Mouse (Mus musculus) monocyte, adult 2 months (primary cell): ENCODE results near the gene Dglucy.

ENCODE experiments used
- DNase-seq, 2 experiments: peaks; one replicate each; pipeline ENCODE4 v3.0.0; 2022; ENCODE audit warnings: low spot score in 2 of 2, low read depth in 1 of 2

Dglucy gene

DNA sequence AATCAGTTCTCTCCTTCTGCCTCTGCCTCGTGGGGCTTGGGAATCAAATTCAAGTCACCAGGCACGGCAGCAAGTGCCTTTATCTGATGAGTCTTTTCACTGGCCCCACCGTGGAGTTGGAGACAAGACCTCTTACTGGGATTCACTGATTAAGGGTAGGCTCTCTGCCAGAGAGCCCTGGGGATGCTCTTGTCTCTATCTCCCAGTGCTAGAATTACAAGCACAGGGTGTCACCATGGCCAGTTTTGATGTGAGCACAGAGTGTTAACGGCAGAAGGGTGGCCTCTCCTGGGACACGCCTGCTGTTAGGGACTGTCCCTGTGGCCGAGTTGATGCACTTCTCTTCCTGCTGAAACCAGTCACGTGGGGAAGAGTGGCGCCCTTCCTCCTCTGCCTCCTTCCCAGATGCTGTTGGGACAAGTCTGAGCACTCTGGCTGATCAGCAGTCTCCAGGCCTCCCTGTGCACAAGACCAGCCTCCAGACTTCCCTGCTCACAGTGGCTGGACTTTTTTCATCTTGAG, 60.3 kb downstream of the Dglucy start:
- no peak for DNase-seq

DNA sequence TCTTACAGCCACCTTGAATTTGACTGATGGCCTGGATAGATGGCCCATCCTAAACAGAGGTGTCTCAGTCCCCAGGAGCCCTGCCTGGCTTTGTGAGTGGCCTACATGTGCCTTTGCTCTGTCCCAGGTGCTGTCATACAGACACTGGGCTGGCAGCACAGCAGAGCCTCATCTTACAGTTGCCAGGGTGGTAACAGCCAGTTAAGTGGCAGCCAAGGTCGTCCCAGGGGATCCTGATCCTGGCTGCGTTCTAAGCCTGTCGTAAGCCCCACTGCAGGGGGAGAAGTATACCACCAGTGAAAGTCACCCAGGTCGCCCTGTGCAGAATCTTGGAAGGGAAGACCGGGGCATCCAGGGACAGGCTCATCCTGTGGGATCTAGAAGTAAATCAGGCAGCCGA, 61.1 kb downstream of the Dglucy start:
- no peak for DNase-seq

DNA sequence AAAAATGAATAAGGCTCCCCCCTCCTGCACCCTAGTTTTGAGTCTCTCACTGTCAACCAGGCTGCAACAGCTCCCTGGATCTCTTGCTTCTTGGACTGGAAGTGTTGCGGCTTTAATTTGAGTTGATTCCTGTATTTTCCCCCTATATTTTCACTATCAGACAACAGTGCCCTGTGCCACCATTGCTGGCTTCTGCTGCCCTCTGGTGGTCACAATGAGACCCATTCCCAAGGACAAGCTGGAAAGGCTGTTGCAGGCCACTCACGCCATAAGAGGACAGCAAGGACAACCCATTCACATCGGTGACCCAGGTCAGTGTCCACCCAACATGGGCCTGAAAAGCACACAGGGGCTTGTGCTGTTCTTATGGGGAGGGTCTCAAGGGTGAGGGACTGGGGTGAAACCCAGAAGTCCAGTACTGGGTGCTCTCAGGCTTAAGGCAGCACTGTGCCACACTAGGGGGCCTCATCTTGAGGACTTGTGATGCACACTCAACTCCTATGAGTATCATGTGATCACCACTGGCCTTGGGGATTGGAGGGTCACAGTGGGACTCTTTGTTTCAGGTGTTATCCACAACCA, 62.4 kb downstream of the Dglucy start:
- DNase-seq, result peak; percentile 28 to 55

DNA sequence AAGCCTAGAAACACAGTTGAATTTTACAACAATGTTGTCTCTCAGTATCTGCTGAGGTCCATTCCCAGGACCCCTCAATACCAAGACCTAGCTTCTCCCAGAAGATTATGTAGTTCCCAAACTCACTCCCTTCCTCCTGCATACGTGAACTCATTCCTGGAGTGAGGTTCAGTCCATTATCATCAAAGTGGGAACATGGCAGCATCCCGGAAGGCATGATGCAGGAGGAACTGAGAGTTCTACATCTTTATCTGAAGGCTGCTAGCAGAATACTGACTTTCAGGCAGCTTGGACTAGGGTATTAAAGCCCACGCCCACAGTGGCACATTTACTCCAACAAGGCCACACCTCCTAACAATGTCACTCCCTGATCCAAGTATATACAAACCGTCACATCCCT, 64.3 kb downstream of the Dglucy start:
- no peak for DNase-seq

DNA sequence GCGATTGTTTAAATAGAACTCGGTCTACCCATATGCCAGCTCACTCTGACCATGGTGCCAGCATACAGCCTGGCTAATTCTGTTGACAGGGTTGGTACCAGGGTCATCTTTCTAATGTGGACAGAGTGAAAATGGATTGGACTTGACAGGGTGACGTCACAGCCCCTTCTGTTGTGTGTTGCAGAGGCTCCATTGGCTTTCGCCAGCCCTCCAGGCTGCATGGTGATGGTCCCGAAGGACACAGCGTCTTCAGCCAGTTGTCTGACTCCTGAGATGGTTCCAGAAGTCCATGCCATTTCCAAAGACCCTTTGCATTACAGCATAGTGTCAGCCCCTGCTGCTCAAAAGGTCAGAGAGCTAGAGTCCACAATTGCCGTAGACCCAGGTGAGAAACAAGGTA, 65.7 kb downstream of the Dglucy start:
- DNase-seq, result no peak

DNA sequence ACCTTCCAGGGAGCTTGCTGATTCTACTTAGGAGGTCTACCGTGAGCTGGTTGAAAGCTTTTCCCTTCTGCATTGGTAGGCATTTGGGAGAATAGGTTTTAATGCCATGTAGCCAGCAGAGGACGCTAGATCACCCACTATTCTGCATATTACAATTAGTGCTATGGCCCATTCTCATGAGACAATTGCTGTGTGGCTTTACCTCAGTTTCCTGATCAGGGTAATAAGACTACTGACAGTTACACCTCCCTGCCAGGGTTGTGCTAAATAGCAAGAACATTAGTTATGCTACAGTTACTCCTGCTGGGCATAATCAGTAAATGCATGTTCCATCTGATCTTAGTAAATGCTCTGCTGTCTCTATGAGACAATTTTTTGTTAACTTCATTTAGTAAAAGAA, 67.0 kb downstream of the Dglucy start:
- DNase-seq, result no peak

DNA sequence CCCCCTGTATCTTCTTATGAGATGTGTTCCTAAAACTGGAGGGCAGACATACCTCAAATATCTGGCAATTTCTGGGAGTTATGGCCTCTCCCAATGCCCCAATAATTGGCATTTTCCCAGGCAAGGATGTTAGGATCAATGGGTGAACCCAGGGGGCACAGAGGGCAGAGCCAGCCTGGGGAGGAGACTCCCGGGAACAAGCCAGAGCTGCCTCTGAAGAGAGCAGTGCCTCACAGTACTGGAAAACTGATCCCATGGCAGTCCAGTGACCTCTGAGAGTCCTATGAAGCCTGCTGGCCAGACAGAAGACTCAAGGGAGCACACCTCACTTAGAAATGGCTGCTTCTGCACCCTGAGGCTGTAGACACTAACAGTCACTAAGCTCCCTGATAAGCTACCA, 67.7 kb downstream of the Dglucy start:
- DNase-seq, result no peak

DNA sequence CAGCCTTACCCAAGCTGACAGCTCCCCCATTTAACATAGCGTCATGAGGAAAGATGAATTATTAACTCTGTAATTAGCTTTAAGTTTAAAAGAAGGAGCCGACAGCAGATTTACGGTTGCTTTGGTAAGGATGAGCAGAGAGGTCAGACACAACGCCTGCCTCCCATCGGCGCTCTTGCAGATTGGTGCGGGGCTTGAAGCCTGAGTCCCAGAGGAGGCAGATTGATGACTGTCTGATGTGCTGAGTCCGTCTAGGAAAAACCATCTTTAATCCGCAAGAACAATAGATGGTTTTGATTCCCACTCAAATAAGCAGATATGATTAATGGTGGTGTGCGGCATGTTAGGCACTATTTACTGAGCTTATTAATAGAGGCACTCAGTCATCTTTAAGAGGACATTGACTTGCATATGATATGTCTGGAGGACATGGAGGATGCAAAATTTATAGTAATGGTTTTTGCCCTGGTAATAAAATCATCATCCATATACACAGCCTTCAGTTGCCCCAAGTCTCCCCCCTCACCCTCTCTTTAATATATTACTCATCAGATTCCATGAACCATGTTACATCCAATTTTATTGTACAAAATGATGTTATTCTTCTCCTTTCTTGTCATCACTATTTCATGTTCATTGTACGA, 68.7 kb downstream of the Dglucy start:
- DNase-seq, result no peak

DNA sequence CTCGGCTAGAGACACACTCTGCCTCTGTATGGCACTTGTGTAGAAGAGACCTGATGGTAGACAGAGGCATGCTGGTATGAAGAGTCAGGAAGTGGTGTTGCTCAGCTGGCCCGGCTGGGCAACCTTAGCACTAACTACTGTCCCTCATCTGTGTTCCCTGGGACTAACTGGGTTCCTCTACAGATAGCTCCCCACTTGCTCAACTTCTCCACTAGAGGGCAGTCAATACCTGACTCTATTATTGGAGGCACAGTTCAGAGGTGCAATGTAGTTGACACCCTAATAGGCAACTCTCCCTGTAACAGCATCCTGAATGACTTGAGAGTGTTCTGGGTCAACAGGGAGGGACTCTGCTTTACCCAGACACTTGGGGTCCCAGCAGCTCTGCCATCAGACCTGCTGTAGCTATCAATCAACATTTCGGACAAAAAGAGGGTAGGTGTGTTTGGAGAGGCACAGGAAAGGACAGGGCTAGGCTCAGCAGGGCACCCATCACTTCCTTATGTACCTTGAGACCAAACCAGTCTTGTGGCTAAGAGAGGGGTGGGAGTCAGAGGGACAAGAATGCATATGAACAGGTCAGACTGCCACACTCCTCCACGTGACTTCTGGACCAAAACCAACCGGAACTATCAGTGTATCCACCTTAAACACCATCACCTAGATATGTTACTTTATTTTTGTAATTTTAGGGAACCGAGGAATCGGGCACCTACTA, 70.7 kb downstream of the Dglucy start:
- peak; percentile 22 to 28 for DNase-seq

DNA sequence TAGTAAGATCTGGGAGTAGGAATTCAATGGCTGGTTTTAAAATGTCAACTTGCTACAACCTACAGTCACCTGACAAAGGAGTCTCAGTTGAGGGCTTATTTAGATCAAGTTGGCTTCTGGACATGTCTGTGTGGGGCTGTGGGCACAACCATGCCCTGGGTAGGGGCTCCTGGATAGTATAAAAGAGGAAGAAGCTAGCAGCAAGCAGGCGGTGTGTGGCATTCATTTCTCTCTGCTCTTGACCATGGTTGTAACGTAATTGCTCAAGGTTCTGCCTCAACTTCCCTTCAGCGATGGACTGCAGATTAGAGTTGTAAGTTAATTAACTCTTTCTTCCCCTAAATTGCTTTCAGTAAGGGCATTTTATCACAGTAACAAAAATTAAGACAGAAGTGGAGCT, 73.5 kb downstream of the Dglucy start:
- no peak for DNase-seq

DNA sequence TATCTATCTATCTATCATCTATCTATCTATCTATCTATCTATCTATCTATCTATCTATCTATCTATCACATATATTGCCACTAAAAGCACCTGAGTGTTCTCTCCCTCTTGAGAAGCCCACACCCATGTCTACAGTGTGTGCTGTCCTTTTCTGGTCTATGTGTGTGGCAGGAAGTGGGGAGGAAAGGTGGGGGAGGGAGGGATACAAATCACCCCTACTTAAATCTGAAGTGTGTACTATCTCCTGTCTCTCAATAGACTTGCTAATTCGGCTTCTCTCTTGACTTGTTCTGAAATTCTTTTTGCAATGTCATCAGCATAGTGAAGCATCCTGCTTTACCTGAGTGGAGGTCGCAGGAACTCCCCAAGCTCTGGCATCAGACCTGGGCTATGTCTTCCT, 77.5 kb downstream of the Dglucy start:
- no peak for DNase-seq

DNA sequence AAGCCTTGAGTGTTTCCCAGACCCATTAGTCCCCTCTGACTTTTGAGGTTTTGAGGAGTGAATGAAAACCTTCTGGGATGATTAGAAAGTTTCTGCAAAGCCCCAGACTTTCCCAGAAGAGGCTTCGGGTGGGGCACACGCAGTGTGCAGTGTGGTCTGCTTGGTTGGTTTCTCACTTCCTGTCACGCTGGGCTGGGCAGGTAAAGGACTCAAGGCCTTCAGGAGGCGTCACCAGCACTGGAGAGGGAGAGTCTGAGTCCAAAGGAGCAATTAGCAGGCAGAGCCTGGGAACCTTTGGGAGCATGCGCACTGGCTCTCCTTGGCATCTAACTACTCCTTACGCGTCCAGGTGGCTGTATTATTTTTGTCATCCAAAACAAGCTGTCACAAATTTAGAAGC, 78.9 kb downstream of the Dglucy start:
- no peak for DNase-seq

DNA sequence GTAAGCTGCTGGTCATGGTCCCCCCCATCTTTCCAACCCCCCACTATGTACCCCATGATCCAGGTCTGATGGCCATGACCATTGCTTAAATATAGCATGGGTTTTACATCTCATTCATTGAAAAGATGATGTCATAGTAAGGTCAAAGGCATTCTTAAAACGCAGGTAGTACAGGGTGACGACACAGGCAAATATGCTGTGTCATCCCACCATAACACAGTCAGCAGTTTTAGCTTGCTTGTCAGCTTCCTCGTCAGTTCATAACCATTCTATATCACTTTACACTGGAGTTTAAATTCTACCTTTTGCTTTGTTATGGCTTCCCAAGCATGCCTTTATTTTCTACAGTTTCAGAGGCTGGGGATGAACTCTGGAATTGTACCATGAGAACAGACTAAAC, 83.4 kb downstream of the Dglucy start:
- no peak for DNase-seq

DNA sequence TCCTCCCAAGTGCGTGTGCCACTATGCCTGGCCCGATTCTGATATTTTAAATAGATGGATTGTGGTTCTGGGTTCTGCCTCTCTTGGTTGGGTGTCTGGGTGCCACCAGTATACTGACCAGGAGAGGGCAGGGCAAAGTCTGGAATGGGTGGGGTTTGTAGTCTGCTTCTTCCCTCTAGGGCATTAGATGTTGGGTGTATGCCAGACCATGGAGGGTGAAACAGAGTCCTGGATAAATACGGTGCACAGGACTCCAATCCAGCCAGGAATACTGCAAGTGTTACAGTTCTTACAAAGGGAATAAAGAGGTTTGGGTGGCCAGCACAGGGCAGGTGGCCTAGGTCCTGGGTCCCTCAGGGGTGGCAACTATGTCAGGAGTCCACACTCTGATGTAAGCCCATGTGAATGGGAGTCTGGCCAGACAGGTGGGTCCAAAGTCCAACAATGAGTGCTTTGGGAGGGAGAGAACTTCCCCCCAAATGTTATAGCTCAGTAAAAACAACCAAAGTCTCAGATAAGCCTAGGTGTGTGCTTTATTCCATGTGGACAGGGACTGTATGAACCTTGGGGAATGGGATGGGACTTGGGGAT, 84.1 kb downstream of the Dglucy start:
- DNase-seq, result no peak

DNA sequence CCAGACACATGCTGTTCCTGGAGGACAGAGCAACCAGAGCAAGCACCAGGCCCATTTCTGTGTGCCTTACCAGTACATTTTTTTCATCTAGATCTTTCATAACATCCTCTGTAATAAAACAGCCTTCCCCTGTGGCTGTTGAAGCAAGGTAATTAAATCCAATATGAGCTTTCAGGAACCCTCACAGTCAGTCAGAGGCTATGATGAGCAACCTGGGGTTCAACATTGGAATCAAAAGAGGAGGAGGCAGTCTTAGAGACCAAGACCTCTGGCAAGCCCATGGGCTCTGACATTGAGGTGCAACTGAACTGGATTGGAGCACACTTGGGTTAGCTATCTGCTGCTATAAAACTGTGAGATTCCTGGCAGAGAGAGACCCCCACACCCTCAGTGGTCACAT, 86.2 kb downstream of the Dglucy start:
- DNase-seq, result no peak

DNA sequence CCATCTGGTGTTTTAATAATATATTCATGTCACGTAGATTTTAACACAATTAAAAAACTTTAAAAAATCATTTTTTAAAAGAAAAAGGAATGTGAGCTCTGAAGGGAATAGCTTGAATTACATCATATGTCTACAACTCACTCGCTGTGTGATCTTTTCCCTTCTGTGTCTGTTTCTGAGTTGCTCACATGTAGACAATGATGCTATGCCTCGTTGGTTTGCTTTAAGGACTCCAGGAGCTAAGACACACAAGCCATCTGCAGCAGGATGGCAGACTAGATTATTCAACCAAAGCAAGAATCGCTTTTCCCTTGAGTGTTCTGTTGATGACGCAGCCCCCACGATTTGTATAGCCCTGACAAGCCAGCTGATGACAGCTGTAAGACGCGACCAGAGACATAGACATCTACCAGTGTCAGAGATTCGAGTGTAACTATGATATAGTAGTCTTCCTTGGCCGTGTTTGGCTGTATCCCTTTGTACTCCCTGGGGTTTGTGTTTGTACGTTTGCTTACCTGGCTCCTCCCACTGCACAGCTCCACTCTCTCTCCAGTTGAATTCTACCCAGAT, 86.7 kb downstream of the Dglucy start:
- DNase-seq, result no peak

DNA sequence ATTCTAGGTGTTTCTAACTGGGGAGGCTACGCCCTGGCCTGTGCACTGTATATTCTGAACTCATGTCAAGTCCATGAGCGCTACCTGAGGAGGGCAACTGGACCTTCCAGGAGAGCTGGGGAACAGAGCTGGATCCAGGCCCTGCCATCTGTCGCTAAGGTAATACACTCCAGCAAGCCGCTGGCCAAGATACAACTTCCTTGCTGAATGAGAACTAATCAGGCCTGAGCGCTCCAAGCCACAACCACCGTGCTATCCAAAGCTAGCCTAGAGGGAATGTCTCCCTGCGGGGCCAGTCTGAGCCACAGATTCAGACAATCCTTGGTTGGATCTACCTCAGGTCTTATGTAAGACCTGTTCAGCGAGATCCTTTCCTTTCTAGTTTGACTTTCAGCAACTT, 88.2 kb downstream of the Dglucy start:
- DNase-seq, result no peak

DNA sequence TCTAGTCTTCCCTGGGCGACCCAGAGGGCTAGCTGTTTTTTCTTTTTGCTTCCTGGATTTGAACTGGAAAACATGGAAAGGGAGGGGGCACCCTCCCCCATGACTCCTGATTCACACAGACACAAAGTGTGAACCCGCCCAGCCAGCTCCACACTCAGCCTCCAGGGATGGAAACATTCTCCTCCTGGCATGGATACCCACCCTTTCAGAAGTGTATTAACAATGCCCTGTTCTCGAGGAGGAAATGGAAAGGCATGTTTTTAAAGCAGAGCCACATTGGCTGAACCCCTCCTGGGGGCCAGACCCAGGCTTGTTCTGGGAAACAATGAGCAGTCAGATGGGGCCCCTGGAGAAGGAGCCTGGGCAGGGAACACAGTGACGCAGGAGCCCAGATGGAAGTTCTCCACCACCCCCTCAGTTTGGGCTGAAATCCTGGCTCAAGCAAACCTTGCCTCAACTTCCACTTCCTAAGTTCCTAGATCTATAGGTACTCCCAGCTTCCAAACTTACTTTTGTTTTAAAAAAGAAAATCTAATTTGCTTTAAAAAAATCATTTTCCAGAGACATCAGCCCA, 89.3 kb downstream of the Dglucy start:
- no peak for DNase-seq

DNA sequence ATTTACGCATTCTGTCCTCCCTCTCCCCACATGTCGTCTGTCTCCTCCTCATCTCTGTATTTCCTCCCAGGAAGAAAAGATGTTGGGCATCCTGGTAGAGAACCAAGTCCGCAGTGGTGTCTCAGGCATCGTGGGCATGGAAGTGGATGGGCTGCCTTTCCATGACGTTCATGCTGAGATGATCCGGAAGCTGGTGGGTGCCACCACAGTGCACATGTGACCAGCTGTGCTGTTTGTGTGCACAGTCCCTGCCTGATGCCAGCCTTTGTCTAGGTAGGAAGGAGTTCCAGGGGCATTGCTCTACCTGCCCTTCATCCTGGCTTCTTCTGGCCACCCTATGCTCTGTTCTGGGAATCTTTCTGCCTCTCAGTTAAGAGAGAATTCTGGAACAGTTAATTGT, 92.4 kb downstream of the Dglucy start:
- no peak for DNase-seq

DNA sequence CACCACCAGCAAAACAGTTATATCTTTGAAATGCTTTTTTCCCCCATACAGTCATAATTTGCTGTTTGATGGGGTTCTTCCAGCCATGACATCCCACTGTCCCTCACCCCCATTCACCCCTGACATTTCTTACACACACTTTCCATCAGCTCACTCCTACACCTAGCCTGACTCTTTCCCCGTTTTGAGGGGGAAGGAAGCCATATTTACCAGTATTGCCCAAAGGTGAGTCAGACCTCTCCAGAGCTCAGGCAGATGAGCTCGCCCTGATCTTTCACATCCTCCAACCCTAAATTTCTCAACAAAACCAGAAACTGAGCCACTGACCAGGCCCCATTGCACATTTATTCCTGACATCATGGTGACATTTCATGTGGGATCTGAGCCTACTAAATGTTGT, 93.0 kb downstream of the Dglucy start:
- DNase-seq, result no peak

DNA sequence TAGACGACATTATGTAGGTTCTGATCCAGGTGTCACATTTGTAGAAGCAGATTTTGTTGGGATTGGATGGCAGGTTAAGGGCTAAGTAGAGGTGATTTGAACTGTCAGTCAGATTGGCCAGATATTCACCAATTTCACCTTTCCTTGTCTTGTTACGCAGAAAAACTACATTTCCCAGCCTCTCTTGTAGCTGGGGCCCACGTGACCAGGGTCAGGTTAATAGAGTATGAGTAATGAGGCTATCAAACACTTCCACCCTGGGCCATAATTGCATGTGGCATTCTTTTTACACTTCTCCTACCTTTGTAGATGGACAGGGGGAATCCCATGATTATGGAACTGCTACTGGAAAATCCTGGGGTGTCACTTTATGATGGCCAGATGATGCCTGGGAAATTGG, 94.8 kb downstream of the Dglucy start:
- no peak for DNase-seq

DNA sequence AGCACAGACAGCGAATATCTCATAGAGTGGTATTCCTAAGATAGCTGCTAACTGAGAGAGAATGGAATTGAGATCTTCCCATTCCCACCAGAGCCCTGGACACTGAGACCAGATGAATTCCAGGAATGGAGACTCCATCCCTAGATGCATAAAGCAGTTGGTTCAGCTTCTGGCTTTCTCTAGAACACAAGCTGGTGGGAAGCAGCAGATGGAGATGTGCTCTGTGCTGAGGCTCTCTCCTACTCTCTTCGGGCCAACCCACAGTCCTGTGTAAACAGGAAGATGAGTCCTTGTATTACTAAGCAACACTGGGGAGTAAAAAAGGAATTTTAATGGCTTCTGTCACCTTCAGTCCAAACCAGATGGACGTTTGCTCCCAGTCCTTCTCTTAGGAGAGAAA, 96.7 kb downstream of the Dglucy start:
- no peak for DNase-seq
